Mouse (Mus musculus): ENCODE data around the gene Wdtc1.

The Wdtc1 gene

DNA sequence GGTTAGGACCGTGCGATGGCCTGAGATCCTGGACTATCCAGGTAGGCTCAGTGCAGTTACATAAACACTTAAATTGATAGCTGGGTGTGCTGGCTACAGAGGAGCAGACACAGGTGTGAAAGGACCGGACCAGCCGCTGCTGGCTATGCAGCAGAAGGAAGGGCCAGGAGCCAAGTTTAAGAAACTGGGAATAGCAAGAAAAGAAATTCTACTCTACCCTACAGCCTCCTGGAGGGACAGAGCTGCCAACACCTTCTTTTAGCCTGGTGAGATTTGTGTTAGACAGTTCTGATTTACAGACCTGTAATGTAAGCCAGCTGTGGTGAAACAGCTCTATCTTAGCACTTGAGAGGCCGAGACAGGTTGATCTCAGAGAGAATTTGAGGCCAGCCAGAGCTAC lies 37.3 kb downstream of the Wdtc1 start:
- DNase-seq: no peak

- DNase-seq: peak; percentile 73
Observed at GRCm38 (mm10) chr4:133314896-133315295, 38.4 kb downstream of the Wdtc1 start.

DNA sequence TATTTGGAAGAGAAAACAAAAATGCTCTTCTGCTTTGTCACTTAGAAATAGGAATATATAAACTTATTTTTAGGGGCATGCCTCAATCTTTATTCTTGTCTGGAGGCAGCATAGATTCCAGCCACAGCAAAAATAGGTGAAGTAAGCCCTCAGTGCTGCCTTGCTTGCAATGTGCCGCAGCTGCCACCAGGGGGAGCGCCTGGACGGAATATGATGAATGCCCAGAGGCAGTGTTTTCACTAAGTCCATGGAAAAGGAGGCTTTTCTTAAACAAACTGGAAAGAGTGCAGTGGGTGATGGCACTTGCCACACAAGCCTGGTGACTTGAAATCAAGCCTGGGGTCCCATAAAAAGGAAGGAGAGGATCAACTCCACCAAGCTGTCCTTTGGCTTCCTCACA lies 43.3 kb downstream of the Wdtc1 start:
- DNase-seq: peak; percentile 92

- peak; percentile 69 for DNase-seq
Observed at GRCm38 (mm10) chr4:133307331-133307730, 46.0 kb downstream of the Wdtc1 start.

GRCm38 (mm10) chr4:133305825-133306224 lies 47.5 kb downstream of the Wdtc1 start:
- DNase-seq: no peak

DNA sequence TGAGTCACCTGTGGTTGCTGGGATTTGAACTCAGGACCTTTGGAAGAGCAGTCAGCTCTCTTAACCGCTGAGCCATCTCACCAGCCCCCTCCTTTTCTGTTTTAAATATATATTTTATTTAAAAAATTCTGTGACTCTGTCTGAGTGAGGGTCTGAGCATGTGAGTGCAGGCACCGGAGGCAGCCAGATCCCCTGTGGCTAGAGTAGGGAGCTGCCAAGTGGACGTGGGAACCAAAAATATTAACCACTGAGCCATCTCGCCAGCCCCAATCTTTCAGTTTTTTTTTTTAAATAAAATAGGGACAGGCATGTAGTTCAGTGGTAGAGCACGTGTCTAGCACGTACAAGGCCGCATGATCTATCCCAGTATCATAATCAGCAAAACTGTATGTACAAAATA lies 48.5 kb downstream of the Wdtc1 start:
- DNase-seq: no peak

DNA sequence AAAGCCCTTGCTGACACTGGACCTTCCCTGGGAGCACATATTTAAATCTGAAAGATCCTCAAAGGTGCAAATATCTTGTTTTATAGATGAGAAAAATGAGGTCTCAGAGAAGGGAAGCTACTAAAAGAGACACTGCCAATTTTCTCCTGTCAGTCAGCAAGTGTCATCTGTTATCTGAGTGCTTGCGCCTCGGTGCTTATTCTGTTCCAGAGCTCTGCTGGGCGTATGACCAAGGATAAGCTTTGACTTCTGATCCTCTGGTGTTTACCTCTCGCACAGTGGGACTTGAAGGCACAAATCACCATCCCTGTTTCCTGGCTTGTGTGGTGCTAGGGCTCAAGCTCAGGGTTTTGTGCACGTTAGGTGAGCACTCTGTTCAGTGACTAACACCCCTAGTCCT lies 50.6 kb downstream of the Wdtc1 start:
- no peak for DNase-seq

DNA sequence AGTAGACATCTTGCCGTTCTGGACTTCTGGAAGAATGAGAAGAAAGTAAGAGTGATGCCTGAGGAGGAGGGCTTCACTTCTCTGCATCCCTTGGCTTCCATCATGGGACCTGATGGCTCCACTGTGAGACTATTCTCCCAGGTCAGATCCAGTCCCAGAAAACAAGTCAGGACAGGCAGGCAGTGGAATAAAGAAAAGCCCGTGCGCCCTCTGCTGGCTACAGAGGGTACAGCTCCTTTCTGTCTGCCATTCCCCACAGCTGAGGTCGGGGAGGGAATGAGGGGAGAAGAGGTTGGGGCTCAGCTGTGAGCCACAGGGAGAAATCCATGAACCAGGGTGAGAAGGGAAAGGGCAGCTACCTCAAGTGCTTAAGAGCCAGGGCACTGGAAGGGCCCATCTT lies 51.5 kb downstream of the Wdtc1 start:
- peak; percentile 79 for DNase-seq

DNA sequence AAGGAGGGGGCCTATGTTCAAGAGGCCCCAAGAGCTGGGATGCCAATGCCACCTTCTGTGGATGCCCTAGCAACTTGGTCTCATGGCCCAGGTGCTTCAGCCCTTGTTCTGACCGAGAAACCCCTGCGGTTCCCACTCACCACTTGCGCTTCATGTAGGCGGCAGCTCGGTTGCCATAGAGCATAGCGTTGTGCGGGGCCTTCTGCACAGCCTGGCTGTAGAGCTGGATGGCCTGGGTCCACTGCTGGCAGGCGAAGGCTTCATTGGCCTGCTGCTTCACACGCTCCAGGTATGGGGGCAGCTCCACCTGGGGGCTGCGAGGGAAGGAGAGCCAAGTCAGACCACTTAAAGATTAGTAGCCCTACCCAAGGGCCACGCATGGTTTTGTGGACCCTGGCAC lies 52.9 kb downstream of the Wdtc1 start:
- DNase-seq: no peak

DNA sequence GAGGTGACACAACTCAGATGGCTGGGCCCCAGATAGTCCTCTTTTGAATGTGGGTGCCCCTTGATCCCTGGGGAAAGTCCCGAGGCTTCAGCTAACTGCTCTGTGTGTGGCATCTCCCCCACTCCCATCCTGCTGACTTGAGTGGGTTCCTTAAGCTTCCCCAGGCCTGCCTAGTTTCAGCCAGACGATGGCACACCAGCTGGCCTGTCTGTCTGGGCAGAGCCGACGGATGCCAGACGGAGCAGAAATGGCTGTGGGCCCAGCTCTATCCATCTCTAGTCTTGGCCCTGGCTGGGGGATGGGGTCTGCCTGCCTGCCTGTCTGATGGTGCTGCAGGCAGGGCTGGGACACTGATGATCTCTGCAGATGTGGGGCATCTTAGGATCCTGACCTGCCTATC lies 53.6 kb downstream of the Wdtc1 start:
- no peak for DNase-seq

DNA sequence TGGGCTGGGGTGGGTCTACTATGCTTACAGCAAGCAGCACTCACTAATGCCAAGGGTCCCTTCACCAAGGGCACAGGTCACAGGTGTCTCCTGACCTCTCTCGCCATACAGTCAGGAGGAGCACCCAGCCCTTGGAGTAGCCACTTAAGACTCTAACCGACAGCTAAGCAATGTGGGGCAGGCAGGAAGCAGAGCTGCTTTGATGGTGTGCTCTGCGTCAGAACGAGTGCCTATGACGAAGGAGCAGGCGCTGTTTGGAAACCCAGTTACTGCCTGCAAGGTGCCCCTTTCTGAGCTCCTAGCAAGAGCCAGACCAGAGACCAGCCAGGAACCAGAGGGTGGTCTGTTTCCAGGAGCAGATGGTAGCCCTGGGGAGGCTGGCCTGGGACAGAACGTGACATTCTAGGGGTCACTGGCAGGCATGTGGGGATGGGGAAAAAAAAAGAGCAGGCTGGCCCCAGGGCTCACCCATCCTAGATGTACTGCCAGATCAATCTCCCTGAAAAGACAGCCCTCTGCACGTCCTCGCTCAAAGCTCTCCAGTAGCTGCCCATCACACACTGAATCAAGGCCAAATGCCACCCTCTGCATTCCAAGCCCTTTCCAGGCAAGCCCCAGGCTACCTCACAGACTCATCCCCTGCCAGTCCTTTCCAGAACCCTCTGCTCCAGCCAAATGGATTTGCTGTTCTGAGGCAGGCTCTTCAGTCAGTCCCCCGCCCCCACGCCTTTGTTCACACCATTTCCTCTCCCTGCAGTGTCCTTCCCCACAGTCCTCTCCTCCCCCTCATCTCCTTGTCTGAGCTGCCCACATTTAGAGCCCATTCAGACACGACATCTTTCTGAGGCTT lies 54.5 kb downstream of the Wdtc1 start:
- DNase-seq: no peak

GRCm38 (mm10) chr4:133297801-133298238 lies 55.5 kb downstream of the Wdtc1 start:
- DNase-seq: peak; percentile 86

DNA sequence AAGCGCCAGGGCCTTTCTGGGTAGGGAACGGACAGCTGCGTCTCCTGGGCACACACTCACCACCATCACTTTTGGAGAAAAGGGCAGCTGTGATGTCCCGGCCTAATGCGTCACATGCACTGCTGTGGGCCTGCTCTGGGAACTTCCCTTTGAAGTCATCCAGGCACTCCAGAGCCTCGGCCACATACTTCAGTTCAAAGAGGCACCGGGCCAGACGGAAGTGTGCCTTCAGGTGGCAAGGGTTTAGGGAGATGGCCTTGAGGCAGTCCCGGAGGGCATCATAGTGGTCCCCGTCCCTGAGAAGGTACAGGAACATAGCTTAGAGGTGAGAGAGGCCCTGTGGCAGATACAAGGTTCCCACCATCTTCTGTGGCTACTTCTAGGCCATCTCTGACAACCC lies 55.9 kb downstream of the Wdtc1 start:
- no peak for DNase-seq

DNA sequence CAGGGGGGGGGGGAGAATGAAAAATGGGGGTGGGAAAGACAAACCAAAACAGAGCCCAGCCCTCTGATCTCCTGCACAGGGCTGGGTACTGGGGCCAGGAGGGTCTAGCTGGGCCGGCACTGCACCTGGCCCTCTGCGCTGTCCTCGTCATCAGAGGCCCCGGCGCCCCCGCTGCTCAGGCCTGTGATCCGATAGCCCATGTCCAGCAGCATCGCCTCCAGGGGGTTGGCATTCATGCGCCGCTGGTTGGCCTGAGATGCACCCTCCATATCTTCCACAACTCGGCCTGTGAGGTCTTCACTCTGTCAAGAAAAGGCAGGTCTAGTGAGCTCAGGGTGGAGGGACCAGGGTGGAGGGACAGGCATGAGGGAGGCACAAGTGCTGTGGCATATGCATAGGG lies 59.2 kb downstream of the Wdtc1 start:
- no peak for DNase-seq

DNA sequence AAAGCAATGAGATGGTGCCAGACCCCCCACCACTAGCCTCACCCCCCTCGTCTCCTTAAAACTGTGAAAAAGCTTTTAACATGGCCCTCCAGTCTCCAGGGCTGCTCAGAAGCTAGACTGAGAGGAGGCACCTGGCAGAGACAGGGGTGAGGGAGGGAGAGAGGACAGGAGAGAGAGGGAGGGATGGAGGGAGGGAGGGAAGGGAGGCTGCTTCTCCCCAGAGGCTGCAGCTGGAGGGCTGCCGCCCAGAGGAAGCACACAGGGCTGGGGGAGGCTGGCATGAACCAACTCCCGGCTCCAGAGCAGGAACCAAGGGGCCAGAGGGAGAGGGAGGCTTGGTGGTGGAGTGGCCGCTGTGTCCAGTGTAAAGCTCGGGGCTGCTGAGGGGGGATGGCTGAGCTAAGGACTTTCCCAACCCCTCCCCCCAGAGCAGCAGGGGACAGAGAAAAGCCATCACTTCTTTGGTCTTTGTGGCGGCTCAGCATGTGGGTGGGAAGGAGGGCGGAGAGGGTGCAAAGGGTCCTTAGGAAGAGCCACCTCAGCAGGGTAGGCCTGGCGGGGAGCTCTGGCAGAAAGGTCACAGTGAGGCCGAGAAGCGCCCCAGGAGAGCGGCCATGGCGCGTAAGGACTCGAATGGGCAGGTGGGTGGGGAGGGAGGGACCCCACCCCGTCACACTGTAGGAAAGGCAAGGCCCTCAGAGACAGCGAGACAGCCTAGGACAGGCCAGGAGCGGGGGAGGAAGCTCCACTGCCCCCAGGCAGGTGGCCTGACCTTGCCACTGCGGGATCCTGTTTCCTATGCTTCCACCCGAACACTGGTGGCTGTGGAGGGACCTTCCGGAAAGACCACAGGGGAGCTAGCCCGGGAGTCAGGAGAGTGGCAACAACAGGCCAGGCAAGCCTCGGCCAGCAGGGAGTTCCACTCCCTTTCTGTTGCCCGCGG lies 60.1 kb downstream of the Wdtc1 start:
- DNase-seq: no peak

DNA sequence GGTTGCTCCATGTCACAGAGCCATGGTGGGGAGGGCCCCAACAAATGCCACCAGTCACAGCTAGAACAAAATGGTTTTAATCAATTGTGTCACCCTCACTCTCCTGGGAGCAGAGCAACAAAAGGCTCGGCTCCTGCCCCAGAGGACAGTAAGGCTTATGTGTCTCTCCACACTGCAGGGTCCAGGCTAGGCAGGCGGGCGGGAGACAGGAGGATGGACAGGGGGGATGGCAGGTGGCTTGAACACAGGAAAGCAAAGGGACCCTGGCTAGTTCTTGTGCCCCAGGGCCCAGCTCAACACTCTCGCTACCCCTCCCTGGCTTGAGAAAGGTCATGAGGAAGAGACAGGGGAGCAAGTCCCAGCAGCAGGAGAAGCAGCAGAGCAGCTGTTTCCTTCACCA lies 60.9 kb downstream of the Wdtc1 start:
- no peak for DNase-seq

- no peak for DNase-seq
Observed at GRCm38 (mm10) chr4:133291255-133291654, 62.0 kb downstream of the Wdtc1 start.

DNA sequence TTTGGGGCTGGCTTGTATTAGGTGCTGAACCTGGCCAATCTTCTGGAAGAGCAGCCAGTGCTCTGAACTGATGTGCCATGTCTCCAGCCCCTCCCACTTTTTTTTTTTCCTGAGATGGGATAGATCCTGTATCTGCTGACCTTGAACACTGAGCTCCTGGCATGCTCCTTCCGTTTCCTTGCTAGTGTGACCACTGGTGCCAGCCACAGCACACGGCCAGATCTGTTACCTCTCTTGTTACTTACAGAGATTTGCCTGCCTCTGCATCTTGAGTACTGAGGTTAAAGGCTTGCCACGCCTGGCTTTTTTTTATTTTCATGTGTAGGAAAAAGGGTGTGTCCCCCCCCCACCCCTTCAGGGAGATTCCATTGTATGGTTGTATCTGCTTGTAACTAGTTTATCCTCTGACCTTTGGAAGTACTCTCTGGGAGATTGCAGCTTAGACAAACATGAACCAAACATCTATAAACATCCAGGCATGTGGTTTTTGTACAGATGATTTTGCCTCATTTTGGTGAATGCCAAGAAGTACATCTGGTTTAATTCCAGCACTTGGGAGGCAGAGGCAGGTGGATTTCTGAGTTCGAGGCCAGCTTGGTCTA lies 66.7 kb downstream of the Wdtc1 start:
- DNase-seq: no peak

- DNase-seq: no peak
Observed at GRCm38 (mm10) chr4:133285950-133286349, 67.3 kb downstream of the Wdtc1 start.

DNA sequence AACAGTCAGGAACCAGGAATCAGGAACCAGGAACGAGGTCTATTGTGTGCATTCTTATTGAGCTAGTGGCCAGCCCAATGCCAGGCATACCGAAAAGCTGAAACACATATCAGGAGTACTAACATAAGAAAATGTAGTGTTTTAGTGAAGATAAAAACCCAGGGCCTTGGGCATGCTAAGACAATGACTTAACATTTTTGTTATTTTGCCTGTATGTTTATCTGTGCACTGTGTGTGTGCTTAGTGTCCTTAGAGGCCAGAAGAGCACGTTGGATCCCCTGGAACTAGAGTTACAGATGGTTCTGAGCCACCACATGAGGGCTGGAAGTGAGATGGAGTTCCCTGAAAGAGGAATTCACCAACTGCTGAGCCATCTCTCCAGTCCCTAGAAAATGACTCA lies 68.0 kb downstream of the Wdtc1 start:
- DNase-seq: no peak

- DNase-seq: no peak
Observed at GRCm38 (mm10) chr4:133282656-133283055, 70.6 kb downstream of the Wdtc1 start.

GRCm38 (mm10) chr4:133281951-133282481 lies 71.3 kb downstream of the Wdtc1 start:
- DNase-seq: no peak

DNA sequence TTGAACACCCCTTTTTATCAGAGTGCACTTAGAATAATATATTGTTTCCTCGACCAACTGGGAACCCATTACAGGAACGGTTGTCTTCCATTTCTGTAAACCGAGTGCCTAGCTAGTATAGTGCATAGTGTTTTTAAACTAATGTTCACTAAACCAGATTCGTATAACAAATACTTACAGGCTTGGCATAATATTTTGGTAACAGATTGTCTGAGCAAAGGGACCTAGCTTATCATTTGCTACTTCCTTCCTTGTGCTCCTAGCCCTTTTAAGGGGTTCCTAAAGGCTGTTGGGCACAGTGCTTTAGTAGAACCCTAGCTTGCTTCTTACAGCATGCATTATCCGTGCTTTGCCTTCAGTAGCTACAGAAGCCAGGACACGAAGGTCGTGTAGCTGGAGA lies 71.8 kb downstream of the Wdtc1 start:
- DNase-seq: no peak

Data from lung, postnatal 14 days (tissue).